Mouse (Mus musculus) kidney, postnatal 14 days (tissue): ENCODE data around the gene St8sia6.
A peak's percentile ranks its signal among the peaks of the same experiment; 100 is the strongest.
"Not testable (repeated sequence)": the region's sequence is repeated elsewhere in the genome, so short reads cannot be mapped to it uniquely, and the experiment has no call there.

Experiments used
- DNase-seq: peaks from one replicate; pipeline ENCODE4 v3.0.0; 2022; ENCODE audit warnings: mixed read lengths

St8sia6 gene

DNA sequence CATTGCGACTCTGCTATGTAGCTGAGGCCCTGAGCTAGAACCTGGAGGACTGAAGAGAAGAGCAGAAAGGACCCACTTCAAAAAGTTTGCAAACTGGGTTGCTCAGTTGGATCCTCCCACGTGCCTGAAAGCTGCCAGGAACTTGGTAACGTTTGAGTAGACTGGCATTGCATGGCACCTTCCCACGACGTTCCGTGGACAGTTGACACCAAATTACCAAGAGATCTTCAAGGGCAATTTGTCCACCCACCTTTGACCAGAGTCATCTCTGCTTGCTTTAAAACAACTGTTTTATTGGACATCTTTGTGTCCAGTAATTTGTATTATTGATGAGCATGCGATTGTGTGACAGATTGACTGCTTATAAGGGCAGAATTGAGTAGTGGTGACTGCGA lies at the start of gene St8sia6:
St8sia6 (minus strand) TSS at position 96 of the 395 bp plus-strand sequence.
- DNase-seq = no peak

DNA sequence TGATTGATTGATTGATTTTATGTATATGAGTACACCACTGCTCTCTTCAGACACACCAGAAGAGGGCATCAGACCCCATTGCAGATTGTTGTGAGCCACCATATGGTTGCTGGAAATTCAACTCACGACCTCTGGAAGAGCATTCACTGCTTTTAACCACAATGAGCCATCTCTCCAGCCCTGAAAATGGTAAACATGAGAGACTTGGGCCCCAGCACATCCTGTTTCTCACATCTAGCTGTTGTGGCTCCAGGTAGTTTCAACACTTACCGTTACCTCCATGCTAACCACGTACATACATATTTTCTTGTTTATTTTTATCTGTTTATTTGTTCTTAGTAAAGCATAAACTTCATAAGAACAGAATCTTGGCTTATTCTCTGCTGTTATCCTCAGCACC lies 42.4 kb upstream of the St8sia6 start:
- DNase-seq = no peak

DNA sequence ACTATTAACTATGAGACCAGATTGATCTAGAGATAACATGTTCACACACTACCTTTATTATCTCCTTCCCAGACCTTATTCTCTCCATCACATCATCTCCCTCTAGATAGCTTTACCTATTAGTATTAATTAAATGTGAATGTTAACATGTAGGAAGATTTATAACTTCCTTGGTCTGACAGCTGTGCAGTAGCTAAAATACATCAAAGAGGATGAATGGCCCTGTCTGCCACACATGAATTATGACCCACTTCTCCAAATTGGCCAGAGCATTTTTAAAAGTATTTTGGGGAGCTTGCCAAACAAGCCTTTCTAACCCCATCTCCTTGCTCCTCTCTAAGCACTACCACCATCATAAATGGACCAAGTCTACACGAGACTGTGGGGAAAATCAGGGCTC lies 41.1 kb upstream of the St8sia6 start:
- DNase-seq = no peak

DNA sequence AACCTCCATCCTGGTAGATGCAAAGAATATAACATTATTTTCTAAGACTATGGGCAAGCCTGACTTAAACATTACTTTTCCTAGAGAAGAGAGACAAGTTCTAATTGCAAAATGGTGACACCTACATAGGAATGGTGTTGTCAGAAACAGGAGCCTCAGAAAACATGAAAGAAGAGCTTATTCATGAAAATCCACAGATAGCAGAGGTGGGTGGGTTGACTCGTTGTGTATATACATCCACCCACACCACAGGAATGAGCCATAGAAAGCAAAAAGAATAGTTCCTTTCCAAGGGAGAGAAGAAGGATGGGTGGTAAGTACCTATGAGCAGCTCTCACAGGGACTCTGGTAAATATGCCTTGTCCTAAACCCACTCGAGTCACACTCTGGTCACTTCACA lies 22.8 kb upstream of the St8sia6 start:
- no peak for DNase-seq

DNA sequence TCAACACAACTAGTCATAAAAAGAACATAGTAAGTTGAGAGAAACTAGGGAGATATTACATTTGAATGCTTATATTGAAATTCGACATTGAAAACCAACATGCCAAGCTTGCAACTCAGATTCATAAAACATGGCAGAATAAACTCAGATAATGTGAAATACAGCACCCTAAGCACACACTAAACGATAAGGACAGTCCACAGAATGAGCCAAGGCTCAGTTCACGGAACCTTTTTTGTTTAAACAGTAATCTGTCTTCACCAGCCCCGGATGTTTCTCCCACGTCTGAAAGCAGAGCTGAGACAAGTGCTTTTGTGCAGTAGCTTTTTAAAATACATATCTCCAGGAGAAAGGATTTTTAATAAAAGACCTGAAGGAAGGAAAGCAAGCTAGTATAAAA lies 14.7 kb upstream of the St8sia6 start:
- DNase-seq = no peak

DNA sequence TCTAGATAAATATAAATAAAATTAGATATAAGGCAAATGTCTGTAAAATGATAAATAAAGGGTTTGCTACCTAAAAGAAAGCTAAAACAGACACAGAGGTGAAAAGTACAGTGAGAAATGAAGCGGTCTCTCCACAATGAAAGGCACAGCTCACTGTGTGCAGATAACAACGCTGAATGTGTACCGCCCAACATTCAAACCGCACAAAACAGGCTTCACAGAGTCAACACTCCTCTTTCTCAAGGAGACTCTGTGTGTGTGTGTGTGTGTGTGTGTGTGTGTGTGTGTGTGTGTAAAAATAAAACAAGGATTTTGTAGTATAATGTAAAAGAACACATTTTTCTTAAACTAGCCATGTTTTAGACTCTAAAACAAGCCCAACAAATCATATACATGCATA lies 14.1 kb upstream of the St8sia6 start:
- no peak for DNase-seq

DNA sequence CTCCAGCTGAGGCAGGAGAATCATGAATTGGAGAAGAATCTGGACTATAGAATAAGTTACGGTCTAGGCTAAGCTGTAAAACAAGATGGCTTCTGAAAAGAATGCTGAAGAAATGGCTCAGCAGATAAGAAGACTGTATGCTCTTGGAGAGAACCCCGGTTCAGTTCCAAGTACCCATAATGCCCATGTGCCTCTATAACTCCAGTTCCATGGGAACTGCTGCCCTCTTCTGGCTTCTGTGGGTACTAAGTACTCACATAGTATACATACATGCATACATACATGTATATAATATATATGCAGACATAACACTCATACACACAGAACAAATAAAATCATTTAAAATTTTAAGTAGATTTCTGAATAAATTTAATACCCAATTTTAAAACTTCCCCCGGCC lies 12.3 kb upstream of the St8sia6 start:
- DNase-seq = no peak

DNA sequence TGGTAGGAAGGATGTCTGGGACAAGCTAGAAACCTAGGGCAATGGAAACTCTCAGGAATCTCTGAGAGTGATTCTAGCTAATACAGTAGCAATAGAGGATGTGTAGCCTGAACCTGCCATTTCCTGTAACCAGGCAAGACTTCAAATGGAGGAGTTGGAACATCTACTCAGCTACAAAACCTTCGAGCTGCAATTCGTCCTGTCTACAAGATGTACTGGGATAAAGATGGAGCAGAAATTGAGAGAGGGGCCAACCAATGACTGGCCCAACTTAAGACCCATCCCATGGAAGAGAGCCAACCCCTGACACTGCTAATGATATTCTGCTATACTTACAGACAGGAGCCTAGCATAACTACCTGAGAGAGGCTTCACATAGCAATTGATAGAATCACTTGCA lies 6.8 kb upstream of the St8sia6 start:
- no peak for DNase-seq

DNA sequence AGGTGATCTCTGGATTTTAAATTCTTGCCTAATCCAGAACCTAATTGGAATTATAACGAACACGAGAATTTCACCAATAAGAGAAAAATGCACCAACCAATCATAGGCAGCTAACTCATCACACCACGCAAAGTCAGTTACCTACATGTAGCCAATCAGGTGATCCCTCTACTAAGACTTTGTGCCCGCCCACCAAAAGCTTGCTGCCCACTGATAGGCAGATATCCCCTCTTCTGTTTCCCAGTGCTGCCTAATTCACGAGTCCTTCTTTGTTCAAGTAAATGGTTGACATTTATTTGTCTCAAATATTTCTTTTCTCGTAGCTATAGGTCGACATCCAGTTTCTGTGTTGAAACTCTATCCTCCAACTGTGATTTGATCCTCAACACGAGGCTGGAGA lies 582 bp upstream of the St8sia6 start:
- no peak for DNase-seq

DNA sequence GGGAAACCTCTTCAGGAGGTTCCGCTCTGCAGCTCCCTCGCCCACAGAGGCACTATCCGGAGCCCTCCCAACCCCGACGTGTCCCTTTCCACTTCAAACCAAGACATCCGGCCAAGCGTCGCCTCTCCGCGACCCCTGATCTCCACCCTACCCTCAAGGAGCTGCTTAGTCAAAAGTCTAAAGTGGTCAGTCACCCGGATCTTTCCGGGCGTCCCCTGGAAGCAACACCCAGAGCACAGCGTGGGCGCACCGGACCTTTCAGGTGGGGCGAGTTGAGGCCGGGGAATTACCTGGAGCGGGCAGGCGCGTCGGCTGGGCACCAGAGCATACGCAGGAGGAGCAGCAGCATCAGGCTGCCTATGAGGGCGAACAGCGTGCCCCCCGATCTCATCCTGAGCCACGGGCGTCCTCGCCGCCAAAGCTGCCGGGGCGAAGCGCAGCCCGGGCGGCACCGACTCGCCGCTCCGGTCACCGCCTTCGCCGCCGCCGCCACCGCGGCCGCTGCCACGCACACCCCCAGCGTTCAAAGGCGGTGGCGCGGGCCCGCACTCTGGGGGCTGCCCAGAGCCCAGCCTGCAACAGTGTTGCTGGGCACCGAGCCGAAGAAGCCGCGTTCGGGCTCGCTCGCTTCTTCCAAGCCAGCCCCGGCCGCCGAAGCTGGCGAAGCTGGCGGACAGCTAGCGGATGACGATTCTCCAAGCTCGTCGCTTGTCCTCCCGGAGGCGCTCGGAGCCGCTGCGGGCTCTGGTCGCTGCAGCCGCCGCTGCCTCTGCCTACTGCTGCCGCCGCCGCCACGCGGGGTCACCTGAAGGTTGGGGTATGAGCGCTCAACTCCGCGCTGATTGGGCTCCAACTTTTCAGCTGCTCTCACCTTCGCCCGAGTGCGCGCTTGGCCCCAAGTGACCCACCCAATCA lies 553 bp downstream of the St8sia6 start:
- peak; percentile 65 for DNase-seq

DNA sequence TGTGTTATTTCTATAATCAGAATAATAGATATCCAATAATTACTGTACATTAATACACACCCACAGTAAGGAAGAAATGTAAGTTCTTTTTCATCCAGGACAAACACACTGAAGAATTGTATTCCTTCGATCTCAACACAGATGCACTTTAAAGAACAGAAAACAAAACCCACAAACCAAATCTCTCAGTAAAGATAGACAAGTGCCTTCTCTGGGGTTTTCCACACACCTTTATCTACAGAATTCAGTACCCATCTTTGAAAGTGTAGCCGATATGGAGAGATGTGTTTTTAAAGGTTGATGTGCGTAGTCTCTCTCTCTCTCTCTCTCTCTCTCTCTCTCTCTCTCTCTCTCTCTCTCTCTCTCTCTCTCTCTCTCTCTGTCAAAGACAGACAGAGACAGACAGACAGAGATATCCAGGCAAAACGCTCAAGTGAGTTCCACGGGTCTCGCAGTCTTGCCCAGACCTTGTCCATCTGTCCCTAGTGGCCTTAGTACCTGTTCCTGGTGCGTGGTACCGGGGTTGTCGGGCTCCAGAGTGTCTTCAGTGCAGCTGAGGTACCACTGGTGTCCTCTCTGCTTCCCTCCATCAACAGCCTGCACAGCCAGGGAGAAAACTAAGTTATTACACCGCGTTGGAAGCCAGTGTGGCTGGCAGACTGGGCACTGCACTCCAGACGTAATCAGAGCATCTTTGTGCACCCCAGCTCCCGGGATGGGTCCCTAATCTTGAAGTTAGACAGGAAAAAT lies 1.4 kb downstream of the St8sia6 start:
- no peak for DNase-seq

DNA sequence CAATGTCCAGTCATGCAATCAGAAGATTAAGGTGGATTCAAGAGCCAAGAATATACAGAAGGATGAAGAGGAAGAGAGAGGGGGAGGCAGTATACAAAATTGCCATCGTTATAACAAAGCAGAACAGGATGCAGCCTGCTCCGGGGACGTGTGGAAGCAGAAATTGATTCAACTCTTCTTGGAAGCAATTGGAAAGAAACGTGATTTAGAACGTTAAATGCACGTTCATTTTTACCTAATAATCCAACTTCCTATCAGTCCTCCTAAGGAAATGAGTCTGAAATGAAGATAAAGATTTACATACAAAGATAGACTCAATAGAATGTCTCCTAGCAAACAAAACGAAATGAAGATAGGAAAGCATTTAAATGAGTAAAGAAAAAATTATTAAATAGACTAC lies 2.3 kb downstream of the St8sia6 start:
- DNase-seq = no peak

DNA sequence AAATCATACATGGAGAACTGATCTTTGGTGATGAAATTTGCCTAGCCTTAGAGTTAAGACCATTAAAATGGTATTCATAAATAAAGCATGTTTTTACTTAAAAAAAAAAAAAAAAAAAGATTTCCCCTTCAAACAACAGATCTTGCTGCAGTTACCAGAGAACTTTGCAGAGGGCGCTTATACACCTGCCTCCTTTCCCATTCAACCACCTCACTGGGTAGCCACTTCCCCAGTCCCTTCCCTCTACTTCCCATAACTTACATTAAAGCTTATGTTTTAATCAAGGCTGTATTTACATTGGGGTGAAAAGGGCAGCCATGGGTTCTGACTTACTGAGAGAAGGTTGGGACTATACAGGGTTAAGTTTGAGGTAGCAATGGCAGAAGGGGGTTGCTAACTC lies 4.5 kb downstream of the St8sia6 start:
- no peak for DNase-seq

DNA sequence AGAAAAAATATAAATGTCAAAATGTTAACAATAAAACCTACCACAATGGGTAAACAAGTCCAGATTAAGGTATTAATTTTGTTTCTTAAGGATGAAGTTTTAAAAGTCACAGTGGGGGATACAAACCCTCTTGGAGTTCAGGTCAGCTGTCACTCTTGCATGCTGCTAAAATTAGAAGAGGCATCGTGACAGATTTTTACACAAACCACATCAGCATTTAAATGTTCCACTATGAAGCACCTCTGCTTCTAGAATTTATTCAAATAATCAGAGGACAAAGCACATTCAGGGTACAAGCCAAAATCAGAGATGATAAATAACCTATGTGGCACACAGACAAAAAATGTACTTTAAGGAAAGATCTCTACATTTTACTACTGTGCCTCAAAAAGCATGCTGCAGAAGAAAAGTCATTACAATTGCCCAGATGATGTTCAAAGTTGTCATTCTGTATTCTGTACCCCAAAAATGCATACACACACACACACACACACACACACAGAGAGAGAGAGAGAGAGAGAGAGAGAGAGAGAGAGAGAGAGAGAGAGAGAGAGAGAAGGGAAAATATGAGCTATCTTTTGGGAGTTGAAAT lies 7.2 kb downstream of the St8sia6 start:
- DNase-seq = no peak

DNA sequence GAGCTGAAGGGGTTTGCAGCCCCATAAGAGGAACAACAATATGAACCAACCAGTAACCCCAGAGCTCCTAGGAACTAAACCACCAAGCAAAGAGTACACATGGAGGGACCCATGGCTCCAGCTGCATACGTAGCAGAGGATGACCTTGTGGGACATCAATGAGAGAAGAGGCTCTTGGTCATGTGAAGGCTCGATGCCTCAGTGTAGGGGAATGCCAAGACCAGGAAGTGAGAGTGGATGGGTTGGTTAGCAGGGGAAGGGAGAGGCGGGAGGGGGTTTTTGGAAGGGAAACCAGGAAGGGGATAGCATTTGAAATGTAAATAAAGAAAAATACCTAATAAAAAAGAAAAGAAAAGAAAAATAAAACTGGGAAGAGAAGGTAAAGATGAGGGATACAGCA lies 7.9 kb downstream of the St8sia6 start:
- DNase-seq = not testable (repeated sequence)

DNA sequence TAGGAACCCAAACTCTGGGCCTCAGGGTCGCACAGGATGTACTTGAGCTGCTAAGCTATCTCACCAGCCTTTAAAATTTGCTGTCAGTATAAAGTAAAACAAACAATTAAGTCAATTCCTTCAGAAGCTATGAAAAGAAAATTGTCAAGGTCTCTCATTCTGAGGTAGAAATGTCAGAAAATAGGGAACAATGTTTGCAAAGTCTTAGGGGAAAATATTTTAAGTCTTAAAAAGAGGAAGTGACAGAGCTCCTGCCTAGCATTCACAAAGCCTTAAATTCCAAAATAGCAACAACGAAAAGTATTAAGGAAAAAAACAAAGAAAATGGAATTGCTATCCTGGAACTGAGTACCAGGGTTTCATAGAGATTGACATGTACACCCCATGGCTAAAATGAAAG lies 8.6 kb downstream of the St8sia6 start:
- no peak for DNase-seq

DNA sequence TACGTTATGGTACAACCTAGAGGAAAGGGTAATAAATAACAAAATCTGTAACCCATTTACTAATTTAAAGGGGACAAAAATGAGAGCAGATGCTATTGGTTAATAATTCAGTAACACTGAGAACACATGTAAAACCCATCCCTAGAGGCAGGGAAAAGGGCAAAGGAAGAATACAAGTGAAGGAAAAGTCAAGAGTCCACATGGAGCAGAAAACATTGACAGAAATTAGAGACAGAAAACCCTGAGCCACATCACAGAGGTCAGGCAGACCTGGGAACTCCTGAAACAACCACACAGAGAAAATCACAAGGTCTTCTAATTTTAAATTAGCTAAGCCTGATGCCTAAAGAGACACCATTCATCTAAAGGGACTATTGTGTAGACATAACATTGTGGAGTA lies 9.4 kb downstream of the St8sia6 start:
- DNase-seq = peak; percentile 35

DNA sequence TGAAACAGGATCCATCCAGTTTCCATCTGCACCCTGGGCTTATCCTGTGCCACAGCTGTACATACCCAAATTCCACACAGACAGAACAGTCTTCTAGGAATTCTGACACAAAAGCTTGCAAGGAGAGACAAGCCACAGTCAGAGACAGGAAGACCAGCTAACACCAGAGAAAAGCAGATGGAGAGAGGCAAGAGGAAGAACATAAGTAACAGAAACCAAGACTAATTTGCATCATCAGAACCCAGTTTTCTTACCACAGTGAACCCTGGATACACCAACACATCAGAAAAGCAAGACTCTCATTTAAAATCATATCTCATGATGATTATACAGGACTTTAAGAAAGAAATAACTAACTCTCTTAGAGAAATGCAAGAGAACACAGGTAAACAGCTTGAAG lies 16.8 kb downstream of the St8sia6 start:
- DNase-seq = no peak

DNA sequence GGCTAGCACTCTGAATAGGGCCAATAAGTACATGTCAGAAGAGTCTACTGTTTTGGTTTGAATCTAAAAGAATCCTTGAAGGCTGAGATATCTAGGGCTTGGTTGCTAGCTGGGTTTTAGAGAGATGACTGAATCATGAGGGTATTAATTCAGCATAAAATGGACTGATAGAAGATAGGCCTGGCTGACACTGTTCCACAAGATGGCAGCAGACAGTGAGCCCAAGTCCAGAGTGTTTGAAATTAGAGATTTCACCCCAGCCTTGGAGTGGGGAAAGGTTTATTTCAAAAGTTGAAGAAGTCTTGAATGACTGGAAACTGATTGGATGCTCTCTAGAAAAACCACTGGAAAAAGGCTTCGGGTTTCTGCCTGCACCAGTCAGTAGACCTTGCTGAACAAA lies 17.4 kb downstream of the St8sia6 start:
- no peak for DNase-seq

DNA sequence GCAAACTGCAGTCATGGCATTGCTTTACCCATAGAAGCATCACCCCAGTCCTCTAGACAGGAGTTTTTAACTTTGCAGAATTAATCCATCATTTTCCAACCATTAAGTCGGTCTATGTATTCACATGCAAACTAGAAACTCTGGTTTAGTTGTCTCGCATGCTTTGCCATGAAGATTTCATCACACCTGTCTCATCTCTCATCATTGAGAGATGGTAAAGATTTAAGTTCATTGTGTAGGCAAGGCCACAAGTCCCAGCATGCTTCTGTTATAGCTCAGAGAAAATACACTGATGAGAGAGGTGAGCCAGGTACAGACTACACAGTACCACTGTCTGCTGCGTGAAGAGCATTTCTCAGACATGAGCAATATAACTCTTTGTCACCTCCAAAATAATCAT lies 18.8 kb downstream of the St8sia6 start:
- no peak for DNase-seq

DNA sequence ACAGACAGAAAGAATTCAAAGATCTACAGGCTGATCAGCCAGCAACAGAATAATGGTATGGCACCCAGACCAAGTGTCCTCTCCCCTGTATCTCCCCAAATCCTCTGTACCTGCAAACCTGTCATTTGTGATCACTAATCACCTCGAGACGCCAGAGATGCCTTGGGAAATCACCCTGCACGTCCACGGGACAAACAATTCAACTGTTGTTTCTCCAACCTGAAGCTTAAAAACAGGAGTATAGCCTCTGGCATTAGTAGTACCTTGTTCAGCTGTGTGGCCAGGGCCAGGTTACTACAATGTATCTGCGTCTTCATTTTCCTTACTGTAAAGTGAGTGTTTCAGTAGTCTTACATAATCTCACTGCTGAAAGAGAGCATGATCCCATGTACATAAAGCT lies 25.3 kb downstream of the St8sia6 start:
- DNase-seq = no peak

DNA sequence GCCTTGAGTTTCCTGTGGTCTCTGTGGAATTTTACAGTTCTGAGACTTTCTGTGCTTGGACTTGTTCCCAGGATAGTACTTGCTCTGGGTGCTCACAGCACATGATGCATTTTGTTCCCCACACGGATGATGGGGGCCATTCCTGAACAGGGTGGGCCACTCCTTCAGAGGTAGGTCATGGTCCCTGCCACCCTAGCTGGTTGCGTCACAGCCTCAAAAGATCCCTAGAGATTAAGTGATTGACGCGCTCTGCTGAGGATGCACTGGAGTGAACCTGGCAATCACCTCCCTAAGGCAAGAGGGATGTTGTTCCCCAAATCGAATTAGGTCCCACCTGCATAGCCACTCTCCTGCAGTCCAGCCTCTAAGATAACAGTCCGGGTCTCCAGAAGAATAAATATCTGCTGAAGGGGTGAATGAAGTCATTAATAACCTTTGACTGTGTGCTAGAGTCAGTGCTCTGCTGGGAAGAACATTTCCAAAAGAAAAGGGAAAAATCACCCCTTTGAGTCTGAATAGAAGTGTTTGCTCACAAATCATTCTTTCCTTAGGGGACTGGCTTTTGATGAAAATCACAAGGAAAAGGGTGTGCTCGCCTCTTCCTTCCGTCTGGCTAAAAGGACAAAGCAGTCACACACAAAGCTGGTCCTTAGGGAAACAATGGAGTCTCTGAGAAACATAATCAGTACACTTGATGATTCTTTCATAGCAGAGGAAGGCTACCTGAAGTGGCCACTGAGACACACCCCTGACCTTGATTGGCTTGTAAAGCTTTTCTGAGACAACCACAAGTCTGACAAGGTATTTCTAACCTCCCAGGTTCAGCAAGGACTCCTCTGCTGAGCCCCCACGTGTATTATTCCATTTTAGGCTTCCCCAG lies 26.1 kb downstream of the St8sia6 start:
- peak; percentile 6 for DNase-seq

DNA sequence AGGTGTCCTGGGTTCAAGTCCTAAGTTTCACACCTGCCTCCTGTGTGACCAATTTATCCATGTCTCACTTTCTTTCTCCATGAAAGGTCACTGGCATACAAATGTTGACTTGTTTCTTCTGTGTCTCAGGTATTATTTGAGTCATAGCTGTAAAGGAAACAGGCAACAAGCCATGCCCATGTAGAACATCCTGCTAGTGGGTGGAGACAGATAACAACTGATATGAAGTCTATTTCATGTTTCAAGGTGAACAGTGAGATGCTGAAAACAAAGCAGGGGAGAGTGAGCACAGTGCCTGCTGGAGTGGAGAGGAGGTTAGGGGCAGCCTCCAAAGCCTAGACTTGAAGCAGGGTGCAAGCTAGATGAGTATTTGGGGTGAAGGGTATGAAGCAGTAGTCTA lies 33.5 kb downstream of the St8sia6 start:
- DNase-seq = no peak
